Mouse (Mus musculus) stomach, postnatal 0 days (tissue): ENCODE measurements around the gene Col26a1. TPM values are rescaled to one million over a fixed set of nuclear protein-coding genes. Genes with fewer than 3 reads are reported as not detected.

Experiments used
- ATAC-seq: fragments of 200-750 bp; cut with Nextera tagmentation; 2 replicates; pipeline ENCODE4 v1.8.0; 2017; ENCODE audit not compliant: low FRiP score, low TSS enrichment
- DNase-seq: peaks from one replicate; pipeline ENCODE4 v3.0.0-alpha.2; 2016; ENCODE audit warnings: low spot score
- H3K27ac ChIP-seq: fragments of 300-500 bp; sonication (generic); replicated peaks from 2 replicates; pipeline ENCODE4 v1.5.1; 2014; ENCODE audit warnings: mild to moderate bottlenecking, control low read depth
- H3K27me3 ChIP-seq: fragments of 300-500 bp; sonication (generic); 2 replicates; pipeline ENCODE4 v1.6.1; 2014; ENCODE audit warnings: low read length; ENCODE audit not compliant: control insufficient read depth, insufficient read depth
- H3K36me3 ChIP-seq: fragments of 300-500 bp; sonication (generic); 2 replicates; pipeline ENCODE4 v1.6.1; 2014; ENCODE audit warnings: low read length, mixed read lengths; ENCODE audit not compliant: control insufficient read depth, insufficient read depth
- H3K4me1 ChIP-seq: fragments of 300-500 bp; sonication (generic); replicated peaks from 2 replicates; pipeline ENCODE4 v1.6.1; 2014; ENCODE audit warnings: antibody characterized with exemption; ENCODE audit not compliant: control insufficient read depth, insufficient read depth
- H3K4me2 ChIP-seq: fragments of 300-500 bp; sonication (generic); replicated peaks from 2 replicates; pipeline ENCODE4 v1.6.1; 2014; ENCODE audit warnings: low read depth, mild to moderate bottlenecking, control low read depth, moderate library complexity
- H3K4me3 ChIP-seq: fragments of 300-500 bp; sonication (generic); 2 replicates; pipeline ENCODE4 v1.5.1; 2014; ENCODE audit warnings: low read depth, low read length, control low read depth
- H3K9ac ChIP-seq: fragments of 300-500 bp; sonication (generic); 2 replicates; pipeline ENCODE4 v1.6.1; 2014; ENCODE audit warnings: mild to moderate bottlenecking, low read length, control low read depth, mixed read lengths
- H3K9me3 ChIP-seq: fragments of 300-500 bp; sonication (generic); 2 replicates; pipeline ENCODE4 v1.6.1; 2016; ENCODE audit warnings: low read length; ENCODE audit not compliant: control insufficient read depth
- CTCF ChIP-seq: IDR thresholded peaks from 2 replicates; pipeline ENCODE4 v1.5.1; 2016; ENCODE audit warnings: antibody characterized with exemption, low read depth, mild to moderate bottlenecking, moderate library complexity
- EP300 ChIP-seq: optimal IDR thresholded peaks from 2 replicates; pipeline ENCODE3; 2016; ENCODE audit warnings: antibody characterized with exemption
- WGBS: fragments of 180-500 bp; shearing (Covaris S2); extraction: QIAGEN DNeasy Blood & Tissue Kit; methylation state at CpG from one replicate; pipeline ENCODE4 v1.1.7; 2014; 5-methylcytosine and 5-hydroxymethylcytosine counted together
- polyA plus RNA-seq: library from polyadenylated mRNA; unstranded; fragments of >200 nt; fragmentation: Nextera tagmentation; extraction: Ambion mirVana; gene quantifications from 2 replicates; pipeline ENCODE4 v1.2.1, GENCODE M21; 2015

Gene Col26a1
- polyA plus RNA-seq, 1 experiment from 2014 or later: 2.9 TPM

- DNase-seq (no peak), ATAC-seq (no peak)
- Histone ChIP-seq H3K9me3 (0 out of 2 replicates have a peak, but pooled peaks cover 2% of the 10 kb centered on the region), H3K4me1 (no peaks in the 10 kb centered on the region), H3K9ac (no peak overlapping the region), H3K27ac (no peak overlapping the region), H3K4me3 (no peak overlapping the region), H3K4me2 (no peak overlapping the region), H3K36me3 (no peaks in the 10 kb centered on the region), H3K27me3 (no peaks in the 10 kb centered on the region)
- TF ChIP-seq CTCF (no peak), EP300 (no peak)
- WGBS: 60% methylated on average over 3 of the region's 3 CpGs
Observed at GRCm38 (mm10) chr5:136775548-136775947, 107.5 kb downstream of the Col26a1 start.

DNA sequence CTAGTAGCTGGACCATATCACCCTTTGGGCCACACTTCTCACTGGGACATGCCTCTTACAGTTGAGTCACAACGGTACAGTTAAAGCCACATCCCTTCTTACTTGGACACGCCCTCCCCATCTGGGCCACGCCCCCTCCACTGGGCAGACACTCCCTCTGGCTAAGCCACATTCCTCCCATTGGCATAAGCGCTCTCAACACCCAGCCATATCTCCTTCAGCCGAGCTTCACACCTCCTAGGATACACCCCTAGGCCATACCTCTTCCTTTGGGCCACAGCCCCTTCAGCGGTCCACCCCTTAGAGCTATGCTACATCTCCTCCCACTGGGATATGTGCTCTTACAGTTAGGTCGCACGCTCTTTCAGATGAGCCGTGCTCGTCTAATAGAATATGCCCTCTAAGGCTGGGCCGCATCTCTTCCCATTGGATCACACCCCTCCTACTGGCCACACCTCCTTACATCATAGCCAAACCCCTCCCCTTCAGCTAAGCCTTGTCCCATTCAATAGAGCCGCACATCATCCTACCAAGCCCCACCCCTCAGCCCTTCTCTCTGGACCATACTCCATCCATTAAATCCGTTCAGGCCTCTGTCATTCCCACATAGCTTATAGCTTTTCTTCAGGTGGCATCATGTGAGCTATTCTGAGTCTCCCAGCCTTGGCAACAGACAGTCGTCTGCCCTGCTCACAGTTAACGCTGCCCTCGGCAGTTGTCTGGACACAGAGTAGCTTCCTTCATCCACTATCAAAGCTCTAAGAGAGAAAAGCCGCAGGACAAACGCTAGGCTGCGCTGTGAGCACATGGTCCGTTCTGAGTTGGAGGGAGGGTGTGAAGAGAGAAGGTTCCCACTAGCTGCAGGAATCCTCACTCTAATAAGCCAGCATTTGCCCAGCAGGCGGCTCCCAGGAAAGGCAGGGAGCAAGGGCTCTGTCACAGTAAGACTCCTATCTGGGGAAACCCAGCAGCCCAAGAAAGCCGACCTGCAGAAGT, 109.7 kb downstream of the Col26a1 start:
- Histone ChIP-seq H3K36me3 (no peaks in the 10 kb centered on the region), H3K27ac (no peak overlapping the region), H3K4me3 (no peak overlapping the region), H3K9ac (no peak overlapping the region), H3K27me3 (no peaks in the 10 kb centered on the region), H3K4me2 (no peak overlapping the region), H3K4me1 (no peaks in the 10 kb centered on the region), H3K9me3 (0 out of 2 replicates have a peak, but pooled peaks cover 2% of the 10 kb centered on the region)
- ATAC-seq (peak; percentile 61), DNase-seq (peak; percentile 26)
- TF ChIP-seq EP300: no peak
- peak; percentile 41 for TF ChIP-seq CTCF
- 56% methylated on average over 21 of the region's 22 CpGs for WGBS

GRCm38 (mm10) chr5:136771132-136771531, 111.9 kb downstream of the Col26a1 start:
- Histone ChIP-seq H3K4me2 (no peak overlapping the region), H3K4me1 (no peaks in the 10 kb centered on the region), H3K9me3 (0 out of 2 replicates have a peak, but pooled peaks cover 2% of the 10 kb centered on the region), H3K9ac (no peak overlapping the region), H3K36me3 (no peaks in the 10 kb centered on the region), H3K4me3 (no peak overlapping the region), H3K27ac (no peak overlapping the region), H3K27me3 (no peaks in the 10 kb centered on the region)
- TF ChIP-seq CTCF: no peak
- TF ChIP-seq EP300: no peak
- 76% methylated on average over 10 of the region's 10 CpGs for WGBS
- DNase-seq (no peak), ATAC-seq (no peak)

GRCm38 (mm10) chr5:136767304-136767703, 115.7 kb downstream of the Col26a1 start:
- 81% methylated on average over 9 of the region's 9 CpGs for WGBS
- ATAC-seq: no peak

GRCm38 (mm10) chr5:136764157-136764669, 118.8 kb downstream of the Col26a1 start:
- no peaks in the 10 kb centered on the region for H3K4me1 ChIP-seq
- no peaks in the 10 kb centered on the region for H3K27me3 ChIP-seq
- H3K9me3 ChIP-seq: no peaks in the 10 kb centered on the region
- DNase-seq (no peak), ATAC-seq (no peak)
- H3K27ac ChIP-seq: no peak overlapping the region
- no peak overlapping the region for H3K4me2 ChIP-seq
- TF ChIP-seq EP300 (no peak), CTCF (peak; percentile 49)
- WGBS: 41% methylated on average over 8 of the region's 8 CpGs
- H3K36me3 ChIP-seq: no peaks in the 10 kb centered on the region
- H3K9ac ChIP-seq: no peak overlapping the region
- no peak overlapping the region for H3K4me3 ChIP-seq

More at GRCm38 (mm10) chr5:136767304-136767703, 115.7 kb downstream of the Col26a1 start:
- H3K9ac ChIP-seq: no peak overlapping the region
- TF ChIP-seq EP300 (no peak), CTCF (no peak)
- no peaks in the 10 kb centered on the region for H3K27me3 ChIP-seq
- no peaks in the 10 kb centered on the region for H3K9me3 ChIP-seq
- H3K4me3 ChIP-seq: no peak overlapping the region
- no peak for DNase-seq
- H3K27ac ChIP-seq: no peak overlapping the region
- H3K36me3 ChIP-seq: no peaks in the 10 kb centered on the region
- no peak overlapping the region for H3K4me2 ChIP-seq
- H3K4me1 ChIP-seq: no peaks in the 10 kb centered on the region

- no peak for TF ChIP-seq EP300
- no peak for TF ChIP-seq CTCF
- Histone ChIP-seq H3K27me3 (no peaks in the 10 kb centered on the region; the same call in 1 of the 2 replicates), H3K27ac (no peak overlapping the region), H3K36me3 (no peaks in the 10 kb centered on the region), H3K4me3 (no peak overlapping the region), H3K4me1 (no peaks in the 10 kb centered on the region), H3K9me3 (no peaks in the 10 kb centered on the region), H3K9ac (no peak overlapping the region), H3K4me2 (no peak overlapping the region)
- 50% methylated on average over 6 of the region's 6 CpGs for WGBS
- ATAC-seq (no peak), DNase-seq (no peak)
Observed at GRCm38 (mm10) chr5:136760345-136760744, 122.7 kb downstream of the Col26a1 start.
